8 mouse cellular contexts compared by ENCODE assay signal in genomic region chr6:108055041-108055440, GRCm38 (mm10). TPM values are rescaled to one million over a fixed set of nuclear protein-coding genes. Genes with fewer than 3 reads are reported as not detected.
DNase-seq lines count a peak whose midpoint lies in the region; ATAC-seq and TF ChIP-seq lines count a peak whose summit lies in the region.
"Not testable (repeated sequence)": the region's sequence is repeated elsewhere in the genome, so short reads cannot be mapped to it uniquely, and the experiment has no call there.

No protein-coding gene starts in this region.

- not testable (repeated sequence) for TF ChIP-seq EP300 in heart, postnatal 0 days (IDR thresholded peaks at IDR 0.05; ENCODE audit: low read depth)

- 3% methylated on average over 2 of the region's 2 CpGs for WGBS in embryonic facial prominence, embryonic 10.5 days
- 1% methylated on average over 2 of the region's 2 CpGs for WGBS in heart, postnatal 0 days
- 0% methylated on average over 2 of the region's 2 CpGs for WGBS in lung, embryonic 14.5 days

- not testable (repeated sequence) for TF ChIP-seq POLR2A in brain, embryonic 14.5 days (IDR thresholded peaks at IDR 0.05; ENCODE audit: borderline replicate concordance, extremely low read depth, insufficient read depth, insufficient read length, poor library complexity, severe bottlenecking)

- ATAC-seq in G1E (ENCODE audit: extremely low read depth, insufficient number of reproducible peaks, low FRiP score, poor library complexity, severe bottlenecking), result peak; percentile 57; the same call in 1 of the 2 replicates
- ATAC-seq in heart, postnatal 0 days (ENCODE audit: insufficient read depth, low read depth); lung, embryonic 14.5 days (ENCODE audit: insufficient read depth): not testable (repeated sequence)

- not testable (repeated sequence) for H3K27ac ChIP-seq in embryonic facial prominence, embryonic 10.5 days (replicated peaks); heart, postnatal 0 days (ENCODE audit: low read depth); lung, embryonic 14.5 days (ENCODE audit: low read depth)

- not testable (repeated sequence) for H3K9ac ChIP-seq in heart, postnatal 0 days (replicated peaks; ENCODE audit: low read depth, low read length); lung, embryonic 14.5 days

- not testable (repeated sequence) for H3K4me1 ChIP-seq in G1E (ENCODE audit: insufficient read depth, low read depth, low read length); embryonic facial prominence, embryonic 10.5 days; heart, postnatal 0 days (ENCODE audit: control insufficient read depth, insufficient read depth); lung, embryonic 14.5 days (ENCODE audit: insufficient read depth)

- H3K4me3 ChIP-seq in G1E (ENCODE audit: low read depth, low read length); embryonic facial prominence, embryonic 10.5 days; heart, postnatal 0 days (ENCODE audit: low read depth, low read length); lung, embryonic 14.5 days (ENCODE audit: low read depth, low read length): not testable (repeated sequence)

- not testable (repeated sequence) for H3K27me3 ChIP-seq in G1E (ENCODE audit: insufficient read depth, low read length); embryonic facial prominence, embryonic 10.5 days (replicated peaks; ENCODE audit: low read depth, poor library complexity, severe bottlenecking); heart, postnatal 0 days (ENCODE audit: control insufficient read depth, insufficient read depth, low read length); lung, embryonic 14.5 days (ENCODE audit: insufficient read depth, low read length)

- DNase-seq in G1E (ENCODE audit: low spot score), result not testable (repeated sequence)
- peak; percentile 83 for DNase-seq in brain, embryonic 14.5 days (ENCODE audit: low read depth)
- DNase-seq in embryonic facial prominence, embryonic 10.5 days (ENCODE audit: low spot score), result peak; percentile 47
- DNase-seq in heart, postnatal 0 days (ENCODE audit: low spot score), result peak; percentile 16
- DNase-seq in kidney, postnatal 36 days, result peak; percentile 21 to 72
- peak; percentile 81 for DNase-seq in lung, embryonic 14.5 days
- peak; percentile 24 for DNase-seq in ovary, postnatal 36 days (ENCODE audit: low spot score)
- peak; percentile 17 for DNase-seq in thymus, postnatal 25 days

- H3K9me3 ChIP-seq in G1E (replicated peaks); embryonic facial prominence, embryonic 10.5 days; heart, postnatal 0 days (replicated peaks; ENCODE audit: control insufficient read depth, low read length); lung, embryonic 14.5 days (ENCODE audit: low read depth, low read length): not testable (repeated sequence)

- TF ChIP-seq CTCF in G1E (IDR thresholded peaks at IDR 0.05; ENCODE audit: low read depth, low read length), result peak; percentile 55
- peak; percentile 81; the same call in 1 of the 2 replicates for TF ChIP-seq CTCF in brain, embryonic 14.5 days (IDR thresholded peaks at IDR 0.05; ENCODE audit: borderline replicate concordance, extremely low read depth, insufficient read depth, insufficient read length)
- TF ChIP-seq CTCF in heart, postnatal 0 days (IDR thresholded peaks at IDR 0.05; ENCODE audit: low read depth), result peak; percentile 82
- peak; percentile 82 for TF ChIP-seq CTCF in lung, embryonic 14.5 days (IDR thresholded peaks at IDR 0.05; ENCODE audit: low read depth)

- not testable (repeated sequence) for H3K36me3 ChIP-seq in G1E (replicated peaks); embryonic facial prominence, embryonic 10.5 days (replicated peaks); heart, postnatal 0 days (replicated peaks; ENCODE audit: control insufficient read depth, insufficient read depth, low read length); lung, embryonic 14.5 days (ENCODE audit: insufficient read depth)

- H3K4me2 ChIP-seq in heart, postnatal 0 days (ENCODE audit: low read depth, low read length); lung, embryonic 14.5 days: not testable (repeated sequence)

RNA-seq across cellular contexts. Expression of gene Setmar, which starts 9.8 kb away (rescaled TPM):
- total RNA-seq in G1E (2014; fragmentation: Nextera tagmentation), result 4.8 and 7.5 TPM in 2 replicates
- 4.4 and 4.6 TPM in 2 replicates for total RNA-seq in G1E (2017)
- polyA plus RNA-seq in G1E (2012), result 0.21 and 0.25 TPM in 2 replicates
- polyA plus RNA-seq in brain, embryonic 14.5 days (2012; rRNA removed), result 5.9 and 7.3 TPM in 2 replicates
- 5.6 and 6.4 TPM in 2 replicates for polyA plus RNA-seq in embryonic facial prominence, embryonic 10.5 days (2016; fragmentation: Nextera tagmentation; extraction: Ambion mirVana)
- 2.4 and 3.1 TPM in 2 replicates for total RNA-seq in heart, postnatal 0 days (2014; rRNA removed; ENCODE audit: low replicate concordance)
- polyA plus RNA-seq in heart, postnatal 0 days (2015; fragmentation: Nextera tagmentation; extraction: Ambion mirVana), result 3.5 and 3.8 TPM in 2 replicates
- 6.0 and 6.9 TPM in 2 replicates for polyA plus RNA-seq in lung, embryonic 14.5 days (2014; fragmentation: Nextera tagmentation; extraction: Ambion mirVana)
